Mouse (Mus musculus): ENCODE measurements around the gene Twsg1.
A peak's percentile ranks its signal among the peaks of the same experiment; 100 is the strongest.
"Not testable (repeated sequence)": the region's sequence is repeated elsewhere in the genome, so short reads cannot be mapped to it uniquely, and the experiment has no call there.

Gene Twsg1

DNA sequence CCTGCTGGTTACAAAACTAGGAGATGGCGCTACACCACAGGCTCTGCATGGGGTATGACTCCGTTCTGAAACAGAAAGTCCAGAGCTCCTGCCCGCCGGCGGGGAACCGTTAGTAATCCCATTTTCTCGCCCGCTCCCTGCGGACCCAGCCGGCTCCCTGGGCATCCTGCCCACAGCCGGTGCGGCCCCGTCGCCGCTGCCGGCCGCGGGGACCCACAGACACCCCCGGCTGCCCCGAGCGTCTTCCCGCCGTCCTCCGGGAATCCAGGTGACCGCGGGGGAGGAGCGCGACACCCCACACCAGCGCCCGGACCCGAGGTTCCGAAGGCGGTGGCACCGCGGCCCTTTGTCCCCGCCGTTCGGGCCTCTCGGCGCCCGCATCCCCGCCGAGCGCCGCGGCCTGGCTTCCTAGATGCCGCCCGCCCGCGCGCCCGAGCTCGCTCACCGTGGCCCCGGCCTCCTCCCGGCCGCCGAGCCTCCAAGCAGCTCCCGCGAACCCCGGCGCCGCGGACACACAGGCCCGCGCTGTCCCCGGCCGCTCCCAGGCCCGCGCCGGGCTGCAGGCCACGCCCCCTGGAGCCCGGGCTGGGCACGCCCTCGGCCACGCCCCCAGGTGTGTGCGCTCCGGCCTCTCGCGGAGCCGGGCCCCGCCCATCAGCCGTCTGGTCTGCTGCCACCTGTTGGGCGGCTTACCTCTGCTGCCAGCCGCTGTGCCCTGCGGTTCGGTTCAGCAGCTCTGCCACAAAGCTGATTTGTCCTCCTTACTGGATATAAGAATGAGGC, at the start of gene Twsg1:
Gene Twsg1, minus strand, starts transcription at position 605 of the 783 bp plus-strand sequence.
- peak; percentile 95 for DNase-seq

GRCm38 (mm10) chr17:65988151-65988820, 37.3 kb upstream of the Twsg1 start:
- DNase-seq, result no peak

DNA sequence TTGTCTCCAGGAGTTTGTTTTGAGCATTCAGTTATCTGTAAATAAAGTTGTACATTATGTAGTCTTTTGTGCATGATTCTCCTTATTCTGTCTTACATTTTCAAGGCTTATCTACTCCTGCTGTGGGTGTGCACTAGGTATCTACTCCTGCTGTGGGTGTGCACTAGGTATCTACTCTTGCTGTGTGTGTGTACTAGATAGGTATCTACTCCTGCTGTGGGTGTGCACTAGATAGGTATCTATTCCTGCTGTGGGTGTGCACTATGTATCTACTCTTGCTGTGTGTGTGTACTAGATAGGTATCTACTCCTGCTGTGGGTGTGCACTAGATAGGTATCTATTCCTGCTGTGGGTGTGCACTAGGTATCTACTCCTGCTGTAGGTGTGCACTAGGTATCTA, 25.7 kb upstream of the Twsg1 start:
- not testable (repeated sequence) for DNase-seq

- no peak for DNase-seq
These were observed 16.7 kb upstream of the Twsg1 start for GRCm38 (mm10) chr17:65967751-65968150.

DNA sequence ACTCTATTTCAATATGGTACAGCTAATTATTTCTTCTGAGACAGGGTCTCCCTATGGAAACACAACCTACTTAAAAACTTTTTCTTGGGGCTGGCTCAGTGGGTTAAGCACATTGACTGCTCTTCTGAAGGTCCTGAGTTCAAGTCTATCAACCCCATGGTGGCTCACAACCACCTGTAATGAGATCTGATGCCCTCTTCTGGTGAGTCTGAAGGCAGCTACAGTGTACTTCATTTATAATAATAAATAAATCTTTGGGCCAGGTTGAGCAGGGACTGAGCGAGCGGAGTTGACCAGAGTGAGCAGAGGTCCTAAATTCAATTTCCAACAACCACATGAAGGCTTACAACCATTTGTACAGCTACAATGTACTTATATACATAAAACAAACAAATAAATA, 11.2 kb upstream of the Twsg1 start:
- DNase-seq, result no peak

DNA sequence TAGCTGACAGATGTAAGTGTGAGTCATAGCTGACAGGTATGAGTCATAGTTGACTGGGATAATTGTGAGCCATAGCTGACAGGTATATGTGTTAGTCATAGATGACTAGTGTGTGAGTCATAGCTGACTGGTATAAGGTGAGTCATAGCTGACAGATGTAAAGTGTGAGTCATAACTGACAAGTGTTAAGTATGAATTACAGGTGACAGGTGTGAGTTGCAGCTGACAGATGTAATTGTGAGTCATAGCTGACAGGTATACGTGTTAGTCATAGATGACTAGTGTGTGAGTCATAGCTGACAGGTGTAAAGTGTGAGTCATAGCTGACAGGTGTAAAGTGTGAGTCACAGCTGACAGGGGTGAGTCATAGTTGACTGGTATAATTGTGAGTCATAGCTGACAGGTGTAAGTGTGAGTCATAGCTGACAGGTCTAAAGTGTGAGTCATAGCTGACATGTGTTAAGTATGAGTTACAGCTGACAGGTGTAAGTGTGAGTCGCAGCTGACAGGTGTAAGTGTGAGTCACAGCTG, 10.6 kb upstream of the Twsg1 start:
- DNase-seq, result no peak

DNA sequence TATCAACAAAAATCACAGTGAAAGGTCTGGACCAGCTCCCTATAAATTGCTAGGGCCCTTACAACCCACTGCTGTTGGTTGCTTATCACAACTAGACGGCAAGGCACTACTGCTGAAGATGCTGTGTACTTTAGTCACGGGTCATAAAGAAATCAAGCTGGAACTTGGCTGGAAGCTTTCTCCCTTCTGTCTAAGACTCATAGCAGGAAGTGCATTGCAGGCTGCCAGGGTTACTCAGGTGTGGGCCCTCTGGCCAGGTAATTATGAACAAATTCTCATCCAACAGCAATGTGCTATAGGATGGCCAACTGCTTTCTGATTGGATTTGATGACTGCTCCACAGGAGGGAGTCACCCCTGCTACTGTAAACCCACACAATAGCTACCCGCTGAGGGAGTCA, 8.0 kb upstream of the Twsg1 start:
- no peak for DNase-seq

DNA sequence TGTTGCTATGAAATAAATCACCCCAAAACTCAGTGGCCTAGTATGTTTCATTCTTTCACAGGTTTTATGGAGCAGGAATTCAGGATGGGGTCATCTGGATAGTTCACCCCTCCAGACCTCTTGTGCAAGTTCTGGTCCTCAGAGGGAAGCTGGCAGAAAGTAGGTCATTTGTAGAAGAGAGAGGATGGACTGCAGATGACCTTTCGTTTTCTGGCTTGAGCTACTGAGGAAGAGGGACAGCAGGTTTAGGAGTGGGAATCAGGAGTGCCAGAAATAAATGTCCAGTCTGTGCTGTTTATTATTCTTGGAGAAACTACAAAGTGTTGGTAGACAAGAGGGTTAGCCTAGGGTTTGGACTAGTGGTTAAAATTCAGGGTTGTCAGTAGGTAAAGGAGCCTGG, 7.3 kb upstream of the Twsg1 start:
- no peak for DNase-seq

GRCm38 (mm10) chr17:65957782-65958325, 6.8 kb upstream of the Twsg1 start:
- DNase-seq, result no peak

DNA sequence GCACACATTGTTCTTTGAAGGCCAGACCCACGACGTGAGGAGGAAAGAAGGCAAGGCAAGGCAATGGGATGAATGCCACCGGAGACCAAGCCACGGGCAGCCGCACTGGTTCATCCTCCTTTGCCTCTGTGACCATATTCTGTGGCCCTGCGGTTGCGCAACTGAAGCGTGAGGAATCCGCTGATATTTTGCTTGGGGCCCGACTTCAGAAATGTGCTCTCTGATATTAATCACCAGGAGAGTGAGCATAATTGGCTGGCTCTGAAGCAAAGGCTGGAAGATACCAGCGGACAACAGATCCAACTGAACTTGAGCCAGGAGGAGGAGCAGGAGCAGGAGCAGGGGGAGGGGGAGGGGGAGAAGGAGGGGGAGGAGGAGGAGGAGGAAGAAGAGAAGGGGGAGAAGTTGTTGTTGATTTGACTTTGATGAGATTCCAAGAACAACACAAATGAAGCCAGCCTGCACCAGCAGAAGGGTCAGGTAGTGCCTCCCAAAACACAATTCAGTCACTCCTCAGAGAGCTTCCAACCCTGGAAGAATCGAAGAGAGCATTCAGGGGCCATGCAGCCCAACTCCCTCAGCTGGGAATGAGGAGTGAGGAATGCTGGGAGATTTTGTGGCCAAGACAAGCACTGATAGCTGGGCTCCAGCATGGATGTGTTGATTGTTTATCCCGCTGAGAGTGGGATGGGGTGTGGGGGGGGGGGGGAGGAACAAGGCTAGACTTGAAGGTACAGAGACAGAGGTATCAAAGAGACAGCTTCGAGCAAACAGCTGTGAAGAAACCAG, 6.2 kb upstream of the Twsg1 start:
- peak; percentile 78 for DNase-seq

GRCm38 (mm10) chr17:65956140-65956539, 5.1 kb upstream of the Twsg1 start:
- no peak for DNase-seq

GRCm38 (mm10) chr17:65953959-65954358, 2.9 kb upstream of the Twsg1 start:
- no peak for DNase-seq

DNA sequence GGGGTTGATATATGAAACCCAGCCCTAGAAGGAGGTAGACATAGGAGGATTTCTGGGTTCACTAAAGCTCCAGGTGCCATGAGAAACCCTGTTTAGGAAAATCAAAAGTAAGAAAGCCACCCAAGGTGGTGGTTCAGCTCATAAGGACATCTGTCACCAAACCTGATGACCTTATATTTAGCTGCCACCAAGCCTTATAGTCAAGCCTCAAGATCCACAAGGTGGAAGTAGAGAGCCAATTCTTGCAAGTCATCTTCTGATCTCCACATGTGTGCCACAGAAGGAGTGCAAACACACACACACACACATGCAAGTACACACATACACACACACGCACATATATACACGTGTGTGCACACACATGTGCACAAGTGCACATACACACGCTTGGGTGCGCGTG, 1.1 kb upstream of the Twsg1 start:
- no peak for DNase-seq

DNA sequence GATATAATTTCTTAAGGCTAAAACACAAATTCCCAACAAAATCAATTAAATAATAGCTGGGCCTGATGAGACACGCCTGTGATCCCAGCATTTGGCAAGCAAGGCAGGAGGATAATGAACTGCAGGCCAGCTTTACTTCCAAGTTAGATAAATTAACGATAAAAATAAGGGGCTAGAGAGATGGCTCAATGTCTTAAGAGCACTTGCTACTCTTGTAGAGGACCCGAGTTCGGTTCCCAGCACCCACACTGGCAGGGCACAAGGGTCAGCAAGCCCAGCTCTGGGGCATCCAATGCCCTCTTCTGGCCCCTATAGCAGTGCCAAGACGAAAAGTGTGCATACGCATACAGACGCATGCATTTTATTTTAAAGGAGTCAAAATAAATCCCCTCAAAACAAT, 843 bp downstream of the Twsg1 start:
- no peak for DNase-seq

GRCm38 (mm10) chr17:65947307-65947706, 3.7 kb downstream of the Twsg1 start:
- peak; percentile 51 for DNase-seq

DNA sequence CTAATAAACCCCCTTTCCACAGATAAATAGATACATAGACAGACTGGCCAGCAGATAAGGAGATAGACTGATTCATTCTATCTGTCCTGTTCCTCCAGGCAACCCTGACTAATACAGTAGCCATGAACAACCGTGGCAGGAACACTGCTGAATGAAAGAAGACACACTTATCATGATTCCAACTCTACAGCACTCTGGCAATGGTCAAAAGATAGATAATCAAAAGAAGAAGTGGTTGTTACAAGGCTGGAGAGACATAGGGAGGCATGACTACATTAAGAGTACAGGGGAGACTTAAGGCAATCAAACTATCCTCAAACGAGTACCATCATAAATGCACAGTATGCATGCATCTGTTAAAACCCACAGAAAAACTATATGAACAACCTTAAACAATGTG, 5.6 kb downstream of the Twsg1 start:
- no peak for DNase-seq

DNA sequence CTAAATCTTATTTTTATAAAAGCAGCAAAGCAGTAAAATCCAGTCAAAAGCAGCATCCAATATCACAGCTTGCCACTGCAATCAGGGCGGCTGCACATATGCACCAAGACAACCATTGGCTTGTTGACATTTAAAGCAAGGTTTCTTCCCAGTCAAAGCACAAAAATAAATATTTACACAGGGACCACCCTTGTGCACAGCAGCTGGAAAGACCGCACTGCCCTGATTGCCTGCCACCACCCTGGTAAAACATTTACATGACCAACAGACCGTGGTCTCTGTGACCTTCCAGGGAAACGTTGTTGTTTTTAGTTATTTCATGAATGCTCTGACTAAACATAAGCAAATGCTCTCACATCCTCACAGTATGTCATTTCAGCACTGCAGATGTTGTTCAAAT, 8.6 kb downstream of the Twsg1 start:
- no peak for DNase-seq

GRCm38 (mm10) chr17:65941275-65941674, 9.8 kb downstream of the Twsg1 start:
- DNase-seq, result no peak

DNA sequence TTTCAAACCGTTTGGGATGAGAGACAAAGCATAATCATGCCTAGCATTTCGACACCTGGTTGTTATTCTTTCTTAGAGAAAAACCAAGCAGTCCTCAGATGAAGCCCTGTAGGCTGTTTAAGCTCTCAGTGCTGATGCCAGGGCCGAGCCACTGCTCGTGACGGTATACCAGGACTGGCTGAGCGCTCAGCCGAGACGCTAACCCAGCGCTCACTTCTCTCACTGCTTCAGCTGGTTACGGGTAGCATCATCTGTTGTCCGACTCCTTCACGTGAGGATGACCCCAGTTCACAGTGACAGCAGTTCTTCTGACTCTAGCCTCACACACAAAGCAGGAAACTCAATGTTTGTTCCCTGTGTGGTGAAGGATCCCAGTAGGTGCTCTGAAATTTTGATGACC, 10.8 kb downstream of the Twsg1 start:
- no peak for DNase-seq

- peak; percentile 32 for DNase-seq
These were observed 11.4 kb downstream of the Twsg1 start for GRCm38 (mm10) chr17:65939461-65940192.

- DNase-seq, result no peak
These were observed 13.4 kb downstream of the Twsg1 start for GRCm38 (mm10) chr17:65937671-65938070.

DNA sequence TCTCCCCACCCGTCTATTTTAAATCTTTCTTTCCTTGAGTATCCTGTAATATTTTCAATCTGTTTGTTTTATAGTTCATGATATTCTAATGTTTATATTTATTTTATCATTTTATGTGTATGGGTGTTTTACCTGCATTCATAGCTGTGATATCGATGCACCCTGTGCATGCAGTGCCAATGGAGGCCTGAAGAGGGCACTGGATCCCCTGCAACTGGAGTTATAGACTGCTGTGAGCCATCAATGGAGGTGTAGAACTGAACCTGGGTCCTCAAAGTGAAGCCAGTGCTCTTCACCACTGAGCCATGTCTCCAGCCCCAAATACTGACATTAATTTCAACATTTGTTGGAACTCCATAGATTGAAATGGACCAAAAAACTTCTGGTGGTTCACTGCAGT, 17.3 kb downstream of the Twsg1 start:
- DNase-seq, result peak; percentile 38
